Mouse (Mus musculus) frontal cortex, postnatal 25 days (tissue): ENCODE results near the gene Elmsan1.

Experiments used
- DNase-seq, 2 experiments: peaks; one replicate each; pipeline ENCODE4 v3.0.0; 2022; ENCODE audit warnings: low spot score in 2 of 2

The Elmsan1 gene

DNA sequence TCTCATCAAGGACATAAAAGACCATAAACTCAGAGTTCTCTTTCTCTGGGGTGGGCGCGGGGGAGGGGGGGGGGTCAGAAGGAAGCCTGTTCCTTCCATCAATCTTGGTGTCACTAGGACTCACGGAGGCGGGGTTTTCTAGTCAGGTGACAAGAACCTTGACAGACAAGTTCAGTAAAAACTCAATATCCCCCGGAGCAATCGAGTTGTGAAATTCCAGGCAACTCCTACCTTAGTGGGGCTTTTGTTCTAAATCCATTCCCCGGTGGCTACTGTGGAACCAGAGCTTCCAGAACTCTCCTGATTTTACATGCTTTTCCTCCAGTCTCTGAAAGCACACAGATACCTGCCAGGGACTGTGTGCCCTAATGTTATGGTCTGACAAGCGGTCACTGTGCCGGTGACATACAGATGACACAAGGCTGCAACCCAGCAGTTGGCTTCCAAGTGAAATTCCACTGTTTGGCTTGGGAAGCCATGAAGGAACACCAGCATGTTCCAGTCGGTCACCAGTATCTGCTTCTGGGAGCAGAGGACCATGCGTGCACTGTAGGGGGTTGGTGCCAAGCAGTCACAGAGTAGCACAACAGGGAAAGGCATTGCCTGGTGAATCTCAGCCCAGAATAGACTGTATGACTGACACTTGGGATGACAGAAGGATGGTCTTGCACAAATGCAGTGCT is 2.8 kb downstream of the Elmsan1 start:
- DNase-seq: no peak

DNA sequence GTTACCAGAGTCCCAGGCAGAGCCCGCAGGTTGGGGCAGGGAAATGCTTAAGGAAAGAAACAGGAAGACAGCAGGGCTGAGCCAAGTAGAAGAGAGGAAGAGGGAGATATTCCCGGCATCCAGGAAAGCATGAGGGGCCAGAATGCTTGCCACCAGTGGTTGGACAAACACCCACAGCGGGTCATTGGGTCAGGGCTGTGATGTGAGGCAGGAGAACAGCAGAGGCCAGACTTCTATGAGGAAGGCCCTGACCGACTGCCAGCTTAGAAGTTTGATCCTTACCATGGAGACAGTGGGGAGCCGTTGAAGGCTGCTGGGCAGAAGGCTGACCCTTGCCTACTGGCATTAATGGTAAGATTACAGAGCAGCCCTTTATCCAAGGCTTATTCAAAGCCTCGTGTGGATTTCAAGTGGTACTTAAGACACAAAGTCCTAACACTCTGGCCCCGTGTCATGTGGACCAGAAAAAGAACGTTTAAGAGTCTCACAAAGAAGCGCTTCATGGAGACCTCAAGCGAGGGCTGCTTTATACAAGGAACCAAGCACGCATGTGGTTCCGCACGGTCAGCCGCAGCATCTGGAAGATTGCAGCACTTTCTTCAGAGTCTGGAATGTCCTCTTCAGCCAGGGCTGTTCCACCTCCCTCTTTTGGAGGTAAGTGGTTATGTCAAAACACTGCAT is 4.0 kb downstream of the Elmsan1 start:
- no peak for DNase-seq

- no peak for DNase-seq
These were observed 6.4 kb downstream of the Elmsan1 start for GRCm38 (mm10) chr12:84212297-84212696.

DNA sequence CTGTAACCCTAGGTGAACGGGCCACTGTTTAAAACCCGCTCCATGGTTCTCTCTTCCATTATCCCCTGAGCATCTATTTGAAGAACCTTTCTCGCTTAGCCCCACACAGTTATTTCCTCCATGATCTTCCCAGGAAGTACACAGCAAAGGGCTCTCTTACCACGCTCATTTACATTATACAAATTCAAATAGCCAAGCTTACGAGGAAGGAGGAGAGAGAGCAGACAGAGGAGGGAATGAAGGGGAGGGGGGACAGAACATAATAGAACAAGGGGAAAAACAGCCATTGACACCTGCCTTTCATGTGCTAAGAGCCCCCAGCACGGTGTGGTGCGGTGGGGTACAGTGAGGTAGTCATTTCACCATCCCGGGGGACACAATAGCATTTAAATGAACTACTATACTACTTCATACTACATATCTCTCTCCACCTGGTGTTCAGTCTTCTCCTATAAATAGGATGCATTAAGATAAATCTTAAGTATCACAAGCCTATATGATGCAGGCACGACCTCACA is 7.6 kb downstream of the Elmsan1 start:
- no peak for DNase-seq

GRCm38 (mm10) chr12:84210288-84210687 is 8.4 kb downstream of the Elmsan1 start:
- no peak for DNase-seq

DNA sequence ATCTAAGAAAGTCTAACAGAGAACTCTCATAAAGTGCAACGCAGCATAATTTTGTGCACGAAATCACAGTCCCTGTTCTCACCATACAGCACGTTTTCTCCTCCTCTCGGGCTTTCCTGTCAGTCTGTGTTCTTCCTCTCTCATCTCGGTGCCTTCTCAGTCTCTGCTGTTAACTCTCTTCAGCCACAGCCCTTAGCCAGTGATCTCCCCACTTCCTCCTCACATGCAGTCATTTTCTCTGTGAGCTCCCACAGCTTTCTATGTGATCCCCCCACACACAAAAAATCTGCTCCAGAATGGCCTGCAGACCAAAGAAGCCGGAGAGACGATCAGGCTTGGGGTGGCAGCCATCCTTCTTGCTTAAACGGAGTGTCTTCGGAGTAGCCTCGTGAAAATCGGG is 9.6 kb downstream of the Elmsan1 start:
- no peak for DNase-seq

- no peak for DNase-seq
These were observed 11.4 kb downstream of the Elmsan1 start for GRCm38 (mm10) chr12:84207209-84207817.

GRCm38 (mm10) chr12:84206525-84206924 is 12.2 kb downstream of the Elmsan1 start:
- no peak for DNase-seq

- DNase-seq: no peak
These were observed 13.0 kb downstream of the Elmsan1 start for GRCm38 (mm10) chr12:84205659-84206185.

DNA sequence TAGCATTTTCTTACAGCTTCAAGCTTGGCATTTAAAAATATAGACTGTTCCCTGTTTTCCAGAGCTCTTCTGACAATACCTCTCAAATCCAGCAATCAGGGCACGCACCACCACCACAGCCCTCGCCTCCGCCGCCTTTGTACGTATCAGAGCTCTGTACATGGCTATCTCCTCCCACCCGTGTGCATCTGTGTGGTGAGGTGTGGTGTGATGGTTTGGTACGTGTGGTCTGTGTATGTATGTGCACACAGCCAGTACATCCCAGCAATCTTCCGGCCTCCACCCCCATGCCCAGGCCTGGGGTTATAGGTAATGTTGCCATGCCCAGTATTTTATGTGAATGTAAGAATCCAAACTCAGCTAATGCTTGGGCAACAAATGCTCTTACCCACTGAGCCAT is 14.0 kb downstream of the Elmsan1 start:
- no peak for DNase-seq

- no peak for DNase-seq
These were observed 14.9 kb downstream of the Elmsan1 start for GRCm38 (mm10) chr12:84203778-84204216.

DNA sequence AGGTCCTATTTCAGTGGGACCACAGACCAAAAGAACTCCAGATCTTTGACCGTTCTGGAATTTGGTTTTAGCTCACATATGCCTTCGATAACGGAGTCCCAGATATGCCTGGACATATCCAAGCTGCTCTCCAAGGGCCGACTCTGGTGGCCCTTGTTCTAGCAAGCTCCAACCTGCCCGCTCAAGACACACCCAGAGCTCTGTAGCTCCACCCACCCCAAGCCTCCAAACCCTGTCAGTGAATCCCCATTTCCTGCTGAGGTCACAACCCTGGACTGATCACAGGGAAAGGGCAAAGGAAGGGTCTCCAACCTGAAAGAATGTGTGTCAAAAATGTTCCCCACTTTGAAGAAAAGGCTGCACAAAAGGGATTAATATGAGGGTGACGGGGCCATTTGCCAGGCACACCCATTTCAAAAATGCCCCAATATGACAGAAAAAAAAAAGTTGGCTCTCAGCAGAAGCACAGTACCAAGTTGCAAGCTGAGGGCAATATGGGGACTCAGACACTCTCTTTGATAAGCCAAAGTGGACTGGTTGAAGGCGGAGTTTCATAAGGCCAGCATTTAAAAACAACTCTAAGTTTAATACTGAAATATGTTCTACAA is 15.4 kb downstream of the Elmsan1 start:
- no peak for DNase-seq

DNA sequence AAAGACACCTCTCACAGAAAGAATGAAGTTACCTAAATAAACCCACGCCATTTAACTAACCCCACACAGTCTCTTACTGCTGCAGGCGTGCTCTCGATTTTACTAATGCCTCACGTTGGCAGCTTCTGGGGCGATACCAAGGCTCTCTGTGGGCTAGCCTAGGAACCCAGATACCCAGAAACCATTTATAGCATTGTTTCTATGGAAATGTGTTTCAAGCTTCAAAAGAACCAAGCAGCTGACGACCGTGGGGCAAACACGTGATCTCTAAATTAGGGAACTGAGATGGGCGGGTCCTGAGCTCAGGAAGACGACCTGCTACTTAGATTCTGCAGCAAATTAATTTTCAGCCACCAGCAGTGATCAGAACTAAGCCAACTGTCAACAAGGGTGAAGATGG is 16.1 kb downstream of the Elmsan1 start:
- DNase-seq: no peak

DNA sequence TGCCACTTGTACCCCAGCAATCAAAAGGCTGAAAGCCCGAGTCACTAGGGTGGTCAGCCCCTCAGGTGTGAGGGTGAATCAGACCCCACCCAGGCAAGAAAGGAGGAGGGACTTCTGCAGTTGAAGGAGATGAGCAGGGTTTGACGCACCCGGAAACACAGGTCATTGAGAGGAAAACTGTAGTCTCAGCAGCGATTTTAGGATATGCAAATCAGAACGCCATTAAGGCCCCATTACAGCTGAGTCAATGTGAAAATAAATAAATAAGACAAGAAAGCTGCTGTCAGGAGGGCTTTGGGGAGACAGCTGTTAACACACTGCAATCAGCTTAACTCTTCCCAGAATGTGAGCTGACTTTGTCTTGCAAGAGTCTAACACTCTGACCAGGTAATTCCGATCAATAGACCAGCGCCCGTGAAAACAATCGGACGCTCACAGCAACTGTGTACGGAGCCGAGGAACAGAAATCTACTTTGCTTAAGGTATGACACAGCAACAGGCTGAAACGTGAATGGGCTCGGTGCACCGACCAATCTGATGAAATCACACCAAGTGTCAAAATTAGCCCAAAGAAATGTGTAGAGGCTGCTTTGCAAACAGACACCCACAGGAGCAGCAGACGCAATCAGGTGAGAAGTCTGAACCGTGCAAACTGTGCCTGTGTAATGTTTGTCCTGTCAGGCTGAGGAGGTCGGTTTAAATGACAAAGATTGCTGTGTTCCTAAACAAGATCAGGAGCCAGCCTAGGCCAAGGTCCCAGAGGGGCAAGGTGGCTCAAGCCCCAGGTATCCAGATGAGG is 16.8 kb downstream of the Elmsan1 start:
- no peak for DNase-seq

GRCm38 (mm10) chr12:84201222-84201621 is 17.5 kb downstream of the Elmsan1 start:
- no peak for DNase-seq

GRCm38 (mm10) chr12:84198880-84199279 is 19.8 kb downstream of the Elmsan1 start:
- no peak for DNase-seq

- no peak for DNase-seq
These were observed 20.5 kb downstream of the Elmsan1 start for GRCm38 (mm10) chr12:84198076-84198679.

GRCm38 (mm10) chr12:84195195-84195594 is 23.5 kb downstream of the Elmsan1 start:
- no peak for DNase-seq

GRCm38 (mm10) chr12:84194400-84195109 is 24.1 kb downstream of the Elmsan1 start:
- DNase-seq: no peak
